1 mouse cellular context compared by ENCODE assay signal in the genomic region with DNA sequence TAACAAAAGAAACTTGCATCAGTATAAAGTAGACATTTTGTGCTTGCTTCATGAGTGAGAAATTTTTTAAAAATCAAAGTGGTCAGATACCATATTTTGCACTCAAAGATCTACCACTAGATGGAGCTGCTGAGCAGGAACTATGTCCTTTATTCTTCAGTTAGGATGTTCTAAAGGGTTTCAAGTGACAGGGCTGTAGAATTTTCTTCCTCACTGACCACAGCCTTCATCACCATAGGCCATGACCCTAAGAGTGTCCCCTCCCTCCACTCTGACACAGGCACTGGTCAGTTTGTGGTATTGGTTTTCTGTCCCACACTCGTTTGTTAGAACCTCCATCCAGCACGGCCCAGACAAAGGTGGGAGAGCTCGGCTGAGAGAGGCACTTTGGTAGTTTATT.
A peak's percentile ranks its signal among the peaks of the same experiment; 100 is the strongest.
TF ChIP-seq lines count a peak whose summit lies in the region.

No protein-coding gene starts in this region.

TF ChIP-seq in MEL, 35 proteins besides CTCF, POLR2A, EP300 and RAD21:
- TF ChIP-seq ZMIZ1 (IDR thresholded peaks at IDR 0.05; ENCODE audit: low read depth, low read length) (no peak), SMC3 (IDR thresholded peaks at IDR 0.05; ENCODE audit: low read depth, low read length) (peak; percentile 37), SIN3A (IDR thresholded peaks at IDR 0.05; ENCODE audit: low read length) (no peak), POLR2AphosphoS5 (IDR thresholded peaks at IDR 0.05; ENCODE audit: borderline replicate concordance, low read depth, low read length) (no peak)
